In the genomic region with DNA sequence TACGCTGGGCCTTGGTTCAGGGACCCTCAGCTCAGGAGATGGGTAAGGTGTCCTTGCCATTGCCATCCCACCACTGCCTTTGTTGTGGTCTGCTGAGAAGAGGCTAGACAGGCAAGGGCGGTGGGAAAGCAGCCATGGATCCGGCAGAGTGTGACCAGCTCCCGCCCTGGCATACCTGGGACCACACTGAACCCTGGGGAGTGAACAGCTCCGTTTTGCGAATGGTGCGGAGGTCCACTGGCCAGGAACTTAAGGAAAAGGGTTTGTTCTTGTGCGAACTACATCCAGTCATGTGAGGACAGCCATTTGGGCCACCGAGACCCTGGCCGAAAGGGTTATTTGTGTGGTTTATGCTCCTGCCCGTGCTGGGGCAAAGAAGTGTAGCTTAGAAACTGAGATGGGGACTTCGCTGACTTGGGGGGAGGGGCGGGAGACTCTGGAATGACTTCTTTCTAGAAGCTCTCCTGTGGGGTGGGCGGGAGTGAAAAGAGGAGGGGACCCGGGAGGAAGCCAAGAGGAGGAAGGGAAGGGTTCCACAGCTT, we compare ENCODE assay signal across 12 mouse cellular contexts.
A peak's percentile ranks its signal among the peaks of the same experiment; 100 is the strongest.
DNase-seq lines count a peak whose midpoint lies in the region; ATAC-seq lines count a peak whose summit lies in the region.
"Had no signal": no experiment of that assay in that cellular context is flagged by ENCODE, and none has a peak within 500 bp of the region (broad histone marks: within the 10 kb centered on the region; RNA-seq: fewer than 3 reads in every experiment).

No protein-coding gene starts in this region.

- peak overlapping the region; percentile 47 for H3K4me2 ChIP-seq in kidney, embryonic 16.5 days (replicated peaks; ENCODE audit: low read depth, low read length)
- peak overlapping the region; percentile 34 for H3K4me2 ChIP-seq in embryonic facial prominence, embryonic 11.5 days (ENCODE audit: low read depth, low read length)
- peak overlapping the region; percentile 63 for H3K4me2 ChIP-seq in hindbrain, embryonic 16.5 days (ENCODE audit: low read length)
- peak overlapping the region; percentile 30 for H3K4me2 ChIP-seq in neural tube, embryonic 11.5 days (ENCODE audit: low read depth)
- H3K4me2 ChIP-seq: liver, embryonic 15.5 days had no signal

- H3K4me3 ChIP-seq in kidney, embryonic 16.5 days (ENCODE audit: low read length): peak overlapping the region; percentile 21
- peak overlapping the region; percentile 21 for H3K4me3 ChIP-seq in embryonic facial prominence, embryonic 11.5 days (ENCODE audit: low read depth, low read length)
- H3K4me3 ChIP-seq in hindbrain, embryonic 16.5 days (ENCODE audit: low read length): peak overlapping the region; percentile 35
- no peak overlapping the region for H3K4me3 ChIP-seq in neural tube, embryonic 11.5 days (ENCODE audit: low read depth, low read length)
- H3K4me3 ChIP-seq: liver, embryonic 15.5 days had no signal

- peak; percentile 41; the same call in 1 of the 2 replicates for ATAC-seq in kidney, embryonic 16.5 days (ENCODE audit: low FRiP score, low TSS enrichment)
- ATAC-seq in embryonic facial prominence, embryonic 11.5 days (replicated peaks; ENCODE audit: insufficient number of reproducible peaks, low FRiP score, low TSS enrichment, low read depth): no peak
- no peak; the same call in 1 of the 2 replicates for ATAC-seq in hindbrain, embryonic 16.5 days
- no peak for ATAC-seq in neural tube, embryonic 11.5 days (ENCODE audit: insufficient read depth, low FRiP score, low TSS enrichment)
- ATAC-seq: Patski had no signal

- H3K36me3 ChIP-seq in kidney, embryonic 16.5 days (ENCODE audit: insufficient read depth, low read length): no peaks in the 10 kb centered on the region
- H3K36me3 ChIP-seq in embryonic facial prominence, embryonic 11.5 days (replicated peaks; ENCODE audit: control insufficient read depth, insufficient read depth, low read depth, low read length): no peaks in the 10 kb centered on the region
- H3K36me3 ChIP-seq in hindbrain, embryonic 16.5 days (ENCODE audit: control insufficient read depth, insufficient read depth, low read length): no peaks in the 10 kb centered on the region
- no peaks in the 10 kb centered on the region for H3K36me3 ChIP-seq in neural tube, embryonic 11.5 days (ENCODE audit: control insufficient read depth, insufficient read depth, low read length)
- H3K36me3 ChIP-seq: liver, embryonic 15.5 days had no signal

- peaks cover 88% of the 10 kb centered on the region for H3K27me3 ChIP-seq in kidney, embryonic 16.5 days (ENCODE audit: insufficient read depth, low read length)
- H3K27me3 ChIP-seq in embryonic facial prominence, embryonic 11.5 days (ENCODE audit: control insufficient read depth, insufficient read depth, low read length): peaks cover 41% of the 10 kb centered on the region
- H3K27me3 ChIP-seq in hindbrain, embryonic 16.5 days (replicated peaks; ENCODE audit: control insufficient read depth, insufficient read depth, low read length): 0 out of 2 replicates have a peak, but pooled peaks cover 3% of the 10 kb centered on the region
- H3K27me3 ChIP-seq in neural tube, embryonic 11.5 days (ENCODE audit: control insufficient read depth, insufficient read depth, low read length): peaks cover 25% of the 10 kb centered on the region

- 2% methylated on average over 15 of the region's 15 CpGs for WGBS in kidney, embryonic 16.5 days
- WGBS in embryonic facial prominence, embryonic 11.5 days: 6% methylated on average over 15 of the region's 15 CpGs
- 12% methylated on average over 13 of the region's 15 CpGs for WGBS in hindbrain, embryonic 16.5 days
- WGBS in neural tube, embryonic 11.5 days: 5% methylated on average over 15 of the region's 15 CpGs

- H3K9me3 ChIP-seq in kidney, embryonic 16.5 days (ENCODE audit: low read length): no peaks in the 10 kb centered on the region
- no peaks in the 10 kb centered on the region for H3K9me3 ChIP-seq in embryonic facial prominence, embryonic 11.5 days (replicated peaks; ENCODE audit: control insufficient read depth, low read length)
- H3K9me3 ChIP-seq in hindbrain, embryonic 16.5 days (ENCODE audit: control insufficient read depth, low read length): no peaks in the 10 kb centered on the region
- no peaks in the 10 kb centered on the region for H3K9me3 ChIP-seq in neural tube, embryonic 11.5 days (ENCODE audit: control insufficient read depth, low read length)
- H3K9me3 ChIP-seq: liver, embryonic 15.5 days had no signal

- DNase-seq in kidney, postnatal 10 days: no peak
- peak; percentile 39 for DNase-seq in embryonic facial prominence, embryonic 11.5 days (ENCODE audit: low spot score)
- DNase-seq in neural tube, embryonic 11.5 days (ENCODE audit: low spot score): no peak
- no peak for DNase-seq in urinary bladder, postnatal 25 days (ENCODE audit: low spot score)
- DNase-seq in urinary bladder, postnatal 14 days (ENCODE audit: low spot score): no peak
- DNase-seq in cerebellum, postnatal 4 days (ENCODE audit: low spot score in 2 of 2): no peak
- DNase-seq: heart, adult 11 months; thymus, postnatal 4 days had no signal

- H3K27ac ChIP-seq in kidney, embryonic 16.5 days (ENCODE audit: low read length): no peak overlapping the region
- H3K27ac ChIP-seq in embryonic facial prominence, embryonic 11.5 days (replicated peaks; ENCODE audit: low read depth, low read length): no peak overlapping the region
- peak overlapping the region; percentile 66 for H3K27ac ChIP-seq in hindbrain, embryonic 16.5 days (ENCODE audit: low read depth, low read length)
- H3K27ac ChIP-seq in neural tube, embryonic 11.5 days (ENCODE audit: low read depth, low read length): peak overlapping the region; percentile 17; the same call in 1 of the 2 replicates
- H3K27ac ChIP-seq: liver, embryonic 15.5 days had no signal

- H3K4me1 ChIP-seq in kidney, embryonic 16.5 days (ENCODE audit: insufficient read depth, low read length): peaks cover 17% of the 10 kb centered on the region
- H3K4me1 ChIP-seq in embryonic facial prominence, embryonic 11.5 days (ENCODE audit: control insufficient read depth, insufficient read depth, low read length): peaks cover 8% of the 10 kb centered on the region
- H3K4me1 ChIP-seq in hindbrain, embryonic 16.5 days (ENCODE audit: control insufficient read depth, insufficient read depth, low read depth, low read length): peaks cover 27% of the 10 kb centered on the region
- peaks cover 41% of the 10 kb centered on the region for H3K4me1 ChIP-seq in neural tube, embryonic 11.5 days (ENCODE audit: control insufficient read depth, insufficient read depth, low read length)
- H3K4me1 ChIP-seq: liver, embryonic 15.5 days had no signal

- H3K9ac ChIP-seq in kidney, embryonic 16.5 days (replicated peaks; ENCODE audit: low read length): no peak overlapping the region
- no peak overlapping the region; the same call in 1 of the 2 replicates for H3K9ac ChIP-seq in embryonic facial prominence, embryonic 11.5 days (replicated peaks; ENCODE audit: low read length)
- peak overlapping the region; percentile 57 for H3K9ac ChIP-seq in hindbrain, embryonic 16.5 days (ENCODE audit: low read depth, low read length)
- H3K9ac ChIP-seq in neural tube, embryonic 11.5 days (ENCODE audit: low read length): peak overlapping the region; percentile 35; the same call in 1 of the 2 replicates
- H3K9ac ChIP-seq: liver, embryonic 15.5 days had no signal

Comparison
In these comparisons a context has a peak if more than half of its experiments do, and no peak if none do; other contexts are left out.
1. H3K27ac ChIP-seq: peak in hindbrain, embryonic 16.5 days (single experiment) and neural tube, embryonic 11.5 days (single experiment); none in kidney, embryonic 16.5 days (single experiment) and embryonic facial prominence, embryonic 11.5 days (single experiment).
2. H3K9ac ChIP-seq: peak in hindbrain, embryonic 16.5 days (single experiment) and neural tube, embryonic 11.5 days (single experiment); none in kidney, embryonic 16.5 days (single experiment) and embryonic facial prominence, embryonic 11.5 days (single experiment).
3. Peak in every context shown above with its lines, with median percentiles within 50 percentile points of each other: H3K4me2 ChIP-seq.